Mouse (Mus musculus) embryo, embryonic 10 days (tissue): ENCODE measurements around the gene Mef2a.
A peak's percentile ranks its signal among the peaks of the same experiment; 100 is the strongest.

Experiments
- DNase-seq: peaks from one replicate; pipeline ENCODE4 v3.0.0-alpha.2; 2015; ENCODE audit warnings: low spot score

The Mef2a gene

DNA sequence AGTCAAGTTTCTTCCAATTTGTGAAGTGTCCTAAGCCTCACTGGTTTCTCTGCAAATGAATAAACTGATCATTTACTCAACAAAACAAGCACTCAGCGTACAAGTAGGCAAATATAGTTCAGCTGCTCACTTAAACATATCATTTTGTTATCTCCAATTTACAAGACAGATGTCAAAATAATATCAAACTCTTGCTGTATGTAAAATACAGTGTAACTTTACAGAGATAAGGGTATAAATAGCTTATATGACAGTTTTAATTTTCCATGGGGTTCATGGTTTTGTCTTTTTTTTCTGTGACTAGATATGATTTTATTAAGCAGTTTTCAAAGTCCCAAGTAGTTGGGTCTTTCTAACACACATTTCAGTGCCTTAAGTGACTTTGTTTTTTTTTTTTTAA lies 127.4 kb downstream of the Mef2a start:
- DNase-seq, result no peak

DNA sequence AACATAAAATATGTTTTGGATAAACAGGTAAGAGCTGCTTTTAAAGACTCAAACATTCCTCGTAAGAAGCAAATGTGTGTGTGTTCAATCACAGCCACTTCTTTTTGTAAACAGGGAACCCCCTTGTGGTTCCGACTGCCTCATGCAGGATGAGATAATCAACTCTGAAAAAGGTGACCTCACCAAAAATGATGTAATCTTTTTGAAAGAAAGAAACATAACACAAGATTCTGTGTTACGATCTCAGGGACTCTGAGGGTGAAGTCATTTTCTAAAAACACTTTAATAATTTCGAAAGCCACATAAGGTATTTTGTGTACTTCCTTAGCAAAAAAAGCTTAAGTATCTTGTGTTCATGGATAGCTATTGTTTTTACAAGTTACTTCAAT lies 128.8 kb downstream of the Mef2a start:
- DNase-seq, result no peak

DNA sequence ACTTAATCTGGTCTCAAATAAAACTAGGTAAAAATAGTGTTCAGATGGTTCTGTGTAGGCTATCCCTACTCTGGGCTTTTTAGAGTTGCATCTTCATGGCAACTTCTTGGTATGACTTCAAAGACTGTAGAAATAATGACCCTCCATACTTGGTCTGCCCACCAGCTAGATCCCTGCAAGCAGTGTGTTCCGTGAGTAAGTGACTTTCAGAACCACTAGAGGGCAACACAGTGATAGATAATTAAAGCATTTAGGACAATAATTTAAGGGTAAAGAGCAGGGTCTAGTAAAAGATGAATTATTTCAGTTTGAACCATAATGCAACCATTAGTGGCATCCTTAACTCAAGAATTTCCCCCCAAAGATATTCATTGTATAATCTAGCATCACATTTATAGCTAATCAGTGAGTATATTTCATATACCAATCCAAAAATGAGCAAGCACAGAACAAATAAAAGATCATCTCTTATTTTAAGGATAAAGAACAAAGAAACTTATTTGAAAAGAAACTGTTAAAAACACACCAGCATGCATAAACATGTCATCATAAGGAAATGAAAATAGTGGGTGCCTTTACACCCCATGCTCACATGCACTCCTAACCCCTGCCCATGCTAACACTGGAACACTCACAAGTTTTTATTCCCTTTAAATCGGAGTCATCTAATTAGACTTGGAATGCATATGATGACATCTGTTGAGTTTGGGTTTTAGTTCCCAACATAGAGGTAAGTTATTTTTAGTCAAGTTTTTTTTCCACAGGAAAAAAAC lies 129.4 kb downstream of the Mef2a start:
- DNase-seq, result peak; percentile 60

DNA sequence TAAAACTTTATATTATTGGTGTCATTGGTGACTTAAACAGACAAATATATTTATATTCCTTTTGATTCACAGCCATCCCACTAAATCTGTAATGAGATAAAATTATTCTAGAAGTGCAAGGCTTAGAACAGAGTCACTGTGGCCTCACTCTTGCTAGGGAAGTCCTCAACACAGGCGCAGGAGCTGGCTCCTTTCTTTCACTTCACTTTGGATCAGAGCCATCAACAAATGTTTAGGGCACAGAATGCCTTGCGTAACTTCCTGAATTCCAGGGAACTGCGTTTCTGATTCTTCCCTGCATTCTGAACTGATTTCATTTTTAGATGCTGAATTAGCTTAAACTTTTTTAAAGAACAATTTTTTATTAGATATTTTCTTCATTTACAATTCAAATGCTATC lies 130.7 kb downstream of the Mef2a start:
- DNase-seq, result no peak

DNA sequence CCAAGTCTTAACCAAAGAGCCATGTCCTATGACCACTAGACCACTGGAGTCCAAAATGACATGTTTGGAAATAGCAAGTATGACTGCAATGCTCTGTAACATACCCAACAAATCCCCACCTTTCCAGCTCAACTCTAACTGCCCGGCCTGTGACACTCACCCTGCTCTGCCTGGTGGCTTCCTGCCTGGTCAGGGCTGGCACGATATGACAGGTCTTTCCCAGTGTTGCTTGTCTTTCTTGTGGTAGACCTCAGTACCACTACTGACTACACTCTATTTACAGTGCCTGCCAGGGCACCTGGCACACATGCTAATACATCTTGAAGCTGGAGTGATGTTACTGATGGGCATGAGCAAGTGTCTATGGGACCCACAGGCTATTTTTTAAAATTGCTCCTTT lies 134.9 kb downstream of the Mef2a start:
- no peak for DNase-seq

DNA sequence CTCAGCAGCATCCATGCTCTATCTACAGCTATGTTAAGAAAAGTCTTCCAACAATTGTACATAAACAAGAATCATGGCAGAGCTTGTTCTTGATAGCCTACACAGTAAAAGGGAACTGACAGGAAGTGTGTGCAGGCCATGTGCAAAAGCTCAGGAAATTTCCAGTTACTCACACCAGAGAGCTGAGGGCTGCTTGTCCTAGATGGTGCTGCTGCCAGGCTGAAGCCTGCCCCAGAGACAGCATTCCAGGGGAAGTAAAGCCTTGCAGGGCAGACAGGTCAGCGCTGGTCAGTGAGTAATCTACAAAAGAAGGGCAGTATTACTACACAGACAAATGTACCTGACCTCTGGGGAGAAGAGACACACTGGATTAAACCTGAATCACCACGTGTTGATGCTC lies 136.3 kb downstream of the Mef2a start:
- DNase-seq, result no peak

DNA sequence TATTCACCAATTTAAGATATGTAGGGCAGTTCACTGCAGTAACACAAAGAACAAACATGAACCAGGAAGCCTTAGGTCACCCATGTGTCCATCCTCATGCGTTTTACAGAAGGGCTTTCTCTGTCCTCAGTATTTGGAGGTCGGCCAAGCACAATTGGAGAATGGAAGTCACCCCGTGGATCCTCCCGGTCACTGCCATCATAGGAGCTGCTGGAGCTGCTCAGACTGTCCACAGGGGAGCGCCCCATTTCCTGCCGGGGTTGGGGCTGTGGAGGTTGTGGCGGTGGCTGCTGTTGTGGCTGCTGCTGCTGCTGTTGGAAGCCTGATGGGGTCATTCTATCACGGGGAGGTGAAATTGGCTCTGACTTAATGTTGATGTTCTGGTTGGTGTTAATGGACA lies 137.9 kb downstream of the Mef2a start:
- no peak for DNase-seq

DNA sequence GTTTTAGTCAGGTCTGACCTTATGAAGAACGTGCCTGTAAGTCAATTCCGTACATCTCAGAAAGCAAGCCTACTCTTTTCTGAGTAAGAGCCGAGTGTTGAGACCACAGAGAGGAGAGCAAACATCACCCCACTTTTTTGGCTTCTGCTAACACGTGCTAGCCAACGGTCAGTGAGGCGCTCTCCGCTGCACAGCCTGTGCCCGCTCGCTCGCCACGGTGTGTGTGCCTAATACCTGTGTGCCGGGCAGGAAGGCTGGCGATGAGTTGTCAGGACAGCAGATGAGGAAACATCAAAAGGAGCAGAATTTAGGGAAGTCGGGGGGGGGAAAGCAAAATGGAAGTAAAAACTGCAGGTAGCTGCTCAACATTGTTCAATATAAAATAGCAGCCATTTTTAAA lies 140.2 kb downstream of the Mef2a start:
- DNase-seq, result no peak

DNA sequence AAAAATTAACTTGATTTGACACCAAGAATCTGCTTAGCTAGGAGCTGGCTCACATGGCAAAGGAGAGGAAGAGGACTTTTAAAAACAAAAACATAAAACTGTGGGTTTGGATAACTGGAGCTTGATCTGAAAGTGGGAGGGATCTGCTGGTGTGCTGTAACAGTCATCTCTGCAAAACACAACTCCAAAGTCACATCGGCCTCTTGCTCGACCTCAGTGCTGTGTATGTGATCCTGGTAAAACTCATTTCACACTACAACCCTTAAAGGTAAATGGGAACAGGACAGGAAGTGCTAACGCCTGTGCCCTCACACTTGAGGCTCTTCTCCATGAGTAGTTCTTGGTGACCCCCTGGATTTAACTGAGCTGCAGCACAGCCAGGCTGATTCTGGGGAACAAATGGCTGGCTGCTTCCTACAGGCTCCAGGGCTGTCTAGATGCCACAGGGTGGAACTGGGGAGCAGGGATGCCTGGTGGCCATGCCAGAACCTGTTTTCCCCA lies 142.0 kb downstream of the Mef2a start:
- DNase-seq, result no peak

DNA sequence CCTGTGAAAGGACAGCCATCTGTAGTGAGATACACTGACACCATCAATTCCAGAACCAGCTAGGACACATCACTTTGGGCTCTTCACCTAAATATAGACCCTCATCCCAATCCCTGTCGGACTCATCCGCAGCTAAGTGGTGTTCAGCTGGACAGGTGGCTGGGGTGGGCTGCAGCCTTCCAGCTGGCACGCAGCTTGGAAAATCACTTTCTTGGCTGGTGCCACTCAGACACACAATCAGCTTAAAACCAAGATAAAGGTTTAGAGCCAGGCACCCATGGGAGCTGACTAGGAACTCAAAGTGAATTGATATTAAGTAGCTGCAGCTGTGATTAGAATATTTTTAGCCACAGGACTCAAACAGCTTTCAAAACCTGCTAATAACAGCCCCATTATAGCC lies 142.4 kb downstream of the Mef2a start:
- DNase-seq, result no peak

DNA sequence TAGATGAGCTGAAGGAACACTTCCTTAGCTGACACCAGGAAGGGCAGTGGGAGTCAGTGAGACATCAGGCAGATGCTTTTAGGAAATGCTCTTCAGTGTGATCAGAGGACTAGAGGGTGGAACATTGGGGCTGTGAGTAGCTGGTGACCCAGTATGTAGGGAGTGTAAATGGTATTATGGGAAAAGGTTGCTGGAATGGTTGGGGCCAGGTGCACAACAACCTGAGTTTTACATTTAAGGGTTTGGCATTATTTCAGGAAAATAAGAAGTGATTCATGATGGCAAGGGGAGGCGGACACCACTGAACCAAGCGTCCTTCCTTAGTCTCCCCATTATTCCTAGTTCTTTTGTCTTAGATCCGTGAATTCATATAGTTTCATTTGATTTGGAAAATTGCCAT lies 143.0 kb downstream of the Mef2a start:
- no peak for DNase-seq

DNA sequence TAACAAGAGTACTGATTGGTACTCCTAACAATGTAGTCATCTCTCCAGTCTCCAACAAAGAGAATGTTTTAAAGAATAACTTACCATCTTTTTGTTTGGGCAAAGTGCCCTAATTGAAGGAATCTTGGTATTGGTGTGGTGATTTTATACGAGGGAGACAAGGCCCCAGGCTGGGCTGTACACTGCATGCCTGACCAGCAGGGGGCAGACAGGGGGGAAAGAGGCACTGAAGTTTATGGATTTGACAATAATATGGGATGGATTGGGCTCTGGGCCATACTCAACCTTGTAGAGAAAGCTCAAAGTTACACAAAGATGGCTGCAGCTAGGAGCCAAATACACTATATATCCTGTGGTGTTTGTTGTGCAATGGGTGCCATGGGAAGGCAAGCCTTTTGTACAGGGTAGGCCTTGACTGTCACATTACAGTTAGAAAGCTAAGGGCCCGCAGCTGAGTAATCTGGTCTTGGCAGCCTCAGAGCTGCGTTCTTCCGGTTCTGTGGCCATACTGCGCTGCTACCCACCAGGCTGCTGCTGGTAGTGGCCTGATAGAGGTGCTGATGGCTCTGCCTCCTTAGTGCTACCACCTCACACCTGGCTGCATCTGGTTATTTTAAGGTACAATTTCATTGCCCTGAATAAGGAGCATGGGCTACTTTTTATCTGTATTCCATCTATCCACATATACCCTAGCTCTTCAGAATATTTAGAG lies 143.6 kb downstream of the Mef2a start:
- DNase-seq, result peak; percentile 34

DNA sequence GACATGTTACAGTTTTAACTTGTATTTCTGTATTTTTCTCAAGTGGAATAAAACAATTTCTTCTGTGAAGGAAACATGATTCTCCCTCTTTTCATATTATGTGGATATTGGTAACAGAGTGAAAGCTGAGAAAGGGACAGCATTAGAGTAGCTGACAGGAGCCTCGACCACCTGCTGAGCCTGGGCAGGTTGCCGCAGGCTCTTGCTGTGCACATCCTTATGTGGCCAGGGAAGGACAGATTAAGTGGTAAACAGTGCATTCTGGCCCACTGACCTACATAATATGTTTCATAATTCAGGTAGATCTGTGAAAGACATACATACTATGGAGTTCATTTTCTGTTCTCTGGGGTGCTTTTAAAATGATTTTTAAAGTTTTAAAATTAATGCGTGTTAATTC lies 144.3 kb downstream of the Mef2a start:
- DNase-seq, result no peak

DNA sequence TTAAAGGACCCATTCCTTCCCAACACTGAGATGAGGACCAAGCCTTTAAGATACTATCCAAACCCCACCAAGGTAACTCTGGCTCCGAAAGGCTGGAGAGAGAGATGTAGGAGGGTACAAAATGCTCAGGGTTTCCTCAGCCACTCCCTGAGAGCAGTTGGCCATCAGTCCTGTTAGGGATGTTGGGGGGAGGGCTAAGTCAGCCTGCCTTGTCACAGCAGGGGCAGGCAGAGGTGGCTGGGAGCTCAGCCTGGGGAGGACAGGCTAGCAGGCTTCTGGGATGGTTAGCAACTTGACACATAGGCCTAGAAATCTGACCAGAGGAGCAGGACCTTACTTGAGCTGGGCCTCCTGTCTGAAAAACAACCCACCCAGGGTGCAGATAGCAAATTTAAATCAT lies 145.1 kb downstream of the Mef2a start:
- DNase-seq, result no peak

DNA sequence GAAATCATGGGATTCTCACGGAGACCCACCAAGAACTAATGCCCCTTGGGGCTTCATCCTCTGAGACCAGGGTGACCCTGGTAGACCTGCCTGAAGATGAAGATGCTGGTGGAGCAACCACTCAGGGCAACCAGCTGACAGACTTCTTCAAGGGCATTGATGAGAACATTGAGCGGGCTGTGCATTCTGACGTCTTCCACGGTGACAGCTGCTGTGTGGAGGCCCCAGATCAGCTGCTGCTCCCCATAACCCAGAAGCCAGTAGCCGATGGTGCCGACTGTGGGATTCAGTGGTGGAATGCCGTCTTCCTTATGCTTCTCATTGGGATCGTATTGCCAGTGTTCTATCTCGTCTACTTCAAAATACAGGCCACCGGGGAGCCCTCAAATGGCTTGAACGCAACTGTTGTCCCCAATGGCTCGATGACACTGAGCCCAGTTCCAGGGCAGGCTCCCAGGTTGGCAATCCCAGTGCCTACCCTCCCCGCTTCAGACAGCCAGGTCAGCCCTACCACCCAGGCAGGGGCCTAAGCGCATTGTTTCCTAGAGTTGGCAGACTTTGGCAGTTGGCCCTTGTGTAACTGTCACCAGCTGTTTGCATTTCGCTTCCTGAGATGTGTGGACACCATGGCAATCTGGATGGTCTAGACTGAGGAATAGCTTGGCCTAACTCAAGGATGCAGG lies 146.6 kb downstream of the Mef2a start:
- DNase-seq, result no peak

DNA sequence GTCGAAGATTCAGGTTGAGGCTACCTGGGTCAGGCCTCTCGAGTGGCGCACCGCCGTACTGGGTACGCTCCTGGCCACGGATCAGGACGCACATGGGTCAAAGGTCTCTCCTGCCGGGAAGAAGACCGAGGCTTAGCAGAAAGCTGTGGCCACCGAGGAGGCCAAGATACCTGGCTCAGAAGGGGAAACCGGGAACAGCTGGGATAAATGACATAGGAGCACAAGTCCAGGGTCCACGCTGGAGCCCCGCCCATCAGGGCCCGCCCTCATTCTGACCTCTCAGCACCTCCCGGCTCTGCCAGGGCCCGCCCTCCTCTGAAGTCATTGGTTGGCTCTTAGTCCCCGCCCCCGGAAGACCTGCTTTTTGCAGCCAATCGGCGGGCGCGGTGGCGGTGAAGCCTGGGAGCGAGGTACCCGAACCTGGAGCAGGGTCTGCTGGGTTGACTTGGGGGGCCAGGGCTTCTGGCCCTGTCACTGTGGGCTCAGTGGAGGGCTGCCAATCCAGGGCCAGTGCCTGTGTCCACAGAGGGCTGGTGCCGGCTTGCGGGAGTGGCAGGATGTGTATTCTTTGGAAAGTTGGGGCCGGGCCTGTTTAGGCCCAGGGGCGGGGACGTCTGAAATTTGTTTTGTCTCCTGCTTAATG lies 150.3 kb downstream of the Mef2a start, which contains the start of gene Lysmd4:
TSS of gene Lysmd4 (plus strand) at position 325 of the 643 bp plus-strand sequence.
- DNase-seq, result peak; percentile 96

DNA sequence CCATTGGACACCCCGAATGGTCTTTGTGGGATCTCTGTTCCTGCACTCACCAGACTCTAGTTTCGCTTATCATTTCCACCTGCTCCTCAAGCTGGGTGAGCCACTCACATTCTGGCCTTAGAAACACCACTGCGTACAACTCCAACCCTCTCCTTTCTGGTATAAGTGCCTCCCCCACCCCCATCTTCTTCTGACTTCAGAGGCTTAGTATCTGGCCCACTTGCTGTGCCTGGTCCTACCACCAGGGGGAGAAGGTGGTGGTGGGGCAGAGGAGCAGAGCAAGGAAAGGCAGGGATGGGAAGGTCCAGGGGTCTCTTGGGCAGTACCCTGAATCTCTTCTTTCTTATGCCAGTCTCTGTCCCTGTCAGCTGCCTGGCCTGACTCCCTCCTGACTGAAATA lies 155.6 kb downstream of the Mef2a start:
- peak; percentile 64 for DNase-seq

DNA sequence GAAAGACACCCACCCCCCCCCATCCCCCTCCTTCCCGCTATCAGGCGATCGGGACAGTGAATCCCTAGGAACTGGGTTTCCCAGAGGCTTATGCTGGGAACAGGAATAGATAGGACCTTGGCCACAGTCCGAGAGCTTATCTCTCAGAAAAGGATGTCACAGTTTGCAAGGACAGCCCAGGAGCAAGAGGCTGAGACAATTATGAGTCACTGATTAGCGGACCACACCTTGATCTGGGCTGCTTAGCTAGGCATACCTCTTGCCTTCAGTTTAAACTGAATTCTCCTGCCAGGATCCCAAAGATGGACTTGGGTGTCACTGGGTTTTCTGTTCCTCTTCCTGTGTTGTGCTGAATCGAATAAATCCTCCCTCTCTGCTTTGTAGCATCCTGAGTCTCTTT lies 156.3 kb downstream of the Mef2a start:
- DNase-seq, result no peak

DNA sequence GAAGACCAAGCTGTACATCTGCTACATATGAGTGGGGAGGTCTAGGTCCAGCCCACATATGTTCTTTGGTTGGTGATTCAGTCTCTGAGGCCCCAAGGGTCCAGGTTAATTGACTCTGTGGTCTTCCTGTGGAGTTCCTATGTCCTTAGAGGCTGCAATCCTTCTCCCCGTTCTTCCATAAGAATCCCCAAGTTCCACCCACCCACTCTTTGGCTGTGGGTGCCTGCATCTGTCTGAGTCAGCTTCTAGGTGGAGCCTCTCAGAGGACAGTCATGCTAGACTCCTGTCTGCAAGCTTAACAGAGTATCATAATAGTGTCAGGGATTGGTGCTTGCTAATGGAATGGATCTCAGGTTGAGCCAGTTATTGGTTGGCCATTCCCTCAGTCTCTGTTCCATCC lies 159.1 kb downstream of the Mef2a start:
- DNase-seq, result no peak

DNA sequence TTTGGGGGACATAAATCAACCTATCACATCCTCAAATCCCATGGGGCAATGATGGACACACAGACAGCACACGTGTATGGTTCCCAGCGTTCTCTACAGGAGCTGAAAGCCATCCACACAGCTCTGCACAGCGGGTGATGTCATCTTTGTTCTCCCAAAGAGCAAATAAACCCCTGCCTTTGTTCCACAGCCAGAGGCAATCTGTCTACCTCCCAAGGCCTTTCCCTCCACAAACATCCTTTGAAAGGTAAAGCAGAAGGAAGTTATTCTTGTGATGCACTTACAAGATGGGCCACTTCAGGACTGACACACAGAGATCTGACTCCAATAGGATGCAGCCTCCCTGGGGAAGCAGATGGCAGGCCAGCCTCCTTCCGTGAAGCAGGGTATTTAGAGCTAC lies 160.7 kb downstream of the Mef2a start:
- peak; percentile 51 for DNase-seq

DNA sequence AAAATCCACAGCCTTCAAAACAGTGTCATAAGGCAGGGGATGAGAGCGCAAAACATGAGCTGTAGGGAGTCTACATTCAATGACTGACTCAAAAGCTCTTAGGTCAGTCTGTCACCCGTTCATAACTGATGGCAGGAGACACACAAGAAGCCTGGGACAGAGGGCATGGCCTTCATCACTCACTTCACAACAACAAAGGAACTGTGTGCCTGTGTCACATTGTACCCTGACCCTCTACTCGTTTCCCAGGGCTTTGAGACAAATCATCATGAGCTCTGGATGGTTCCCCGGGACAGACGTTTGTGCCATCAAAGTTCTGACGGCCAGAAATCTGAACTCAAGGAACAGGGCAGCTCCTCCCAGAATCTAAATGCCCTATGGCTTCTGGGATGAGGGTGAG lies 161.3 kb downstream of the Mef2a start:
- DNase-seq, result peak; percentile 64

DNA sequence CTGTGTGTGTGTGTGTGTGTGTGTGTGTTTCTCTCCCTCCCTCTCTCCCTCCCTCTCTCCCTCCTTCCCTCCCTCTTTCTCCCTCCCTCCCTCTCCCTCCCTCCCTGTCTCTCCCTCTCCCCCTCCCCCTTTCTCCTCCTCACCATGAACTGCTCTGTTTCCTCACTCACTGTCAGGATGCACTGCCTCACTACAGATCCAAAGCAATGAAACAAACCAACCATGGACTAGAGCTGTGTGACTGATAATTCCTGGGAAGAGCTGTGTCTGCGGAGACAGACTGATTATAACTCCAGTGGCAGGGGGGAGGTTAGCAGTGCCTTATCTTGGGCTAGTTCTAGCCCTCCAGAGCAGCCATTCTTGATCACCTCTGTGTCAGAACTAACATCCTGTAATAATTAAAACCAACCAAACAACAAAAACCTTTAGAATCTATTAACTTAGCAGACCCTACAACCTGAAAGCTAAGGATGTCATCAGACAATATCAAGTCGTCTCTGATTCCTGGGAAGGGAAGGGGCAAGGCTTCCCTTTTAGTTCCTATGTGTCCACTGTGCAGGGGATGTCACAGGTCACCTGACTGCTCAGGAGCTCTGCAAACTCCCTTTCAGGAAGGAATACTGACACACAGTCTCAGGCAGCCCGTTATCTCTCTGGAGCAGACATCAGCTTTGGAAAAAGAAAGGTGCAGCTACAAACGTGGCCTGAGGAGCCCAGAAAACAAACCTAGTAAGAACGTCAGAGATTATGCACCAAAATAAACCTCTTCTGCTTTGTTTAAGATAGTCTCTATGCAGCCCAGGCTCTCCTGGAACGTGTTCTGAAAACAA lies 162.4 kb downstream of the Mef2a start:
- DNase-seq, result no peak
